Mouse (Mus musculus): ENCODE measurements around the gene Hoxd11.

DNA sequence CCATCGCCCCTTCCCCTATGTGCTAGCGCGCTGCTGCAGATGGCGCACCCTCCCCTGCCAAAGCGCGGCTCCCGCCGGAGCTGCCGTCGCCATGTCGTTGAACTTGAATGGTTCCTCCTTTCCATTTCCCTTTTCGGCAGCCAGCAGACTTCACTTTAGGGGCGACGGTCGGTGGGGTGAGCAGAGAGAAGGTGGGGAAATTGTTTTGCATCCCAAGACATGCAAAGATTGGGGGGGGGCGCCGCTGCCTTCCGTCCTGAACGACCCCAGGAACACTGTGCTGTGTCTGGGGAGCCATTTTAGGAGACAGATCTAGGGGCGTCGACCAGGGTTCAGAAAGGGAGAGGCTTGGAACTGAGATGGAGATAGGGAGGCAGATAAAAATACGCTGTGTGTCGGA is 623 bp downstream of the Hoxd11 start:
- TF ChIP-seq POLR2A (IDR thresholded peaks at IDR 0.05; ENCODE audit: insufficient read depth, low read length) (no peak), EP300 (IDR thresholded peaks at IDR 0.05; ENCODE audit: insufficient read depth, low read depth, low read length) (no peak)
